Mouse (Mus musculus): Measurements from ENCODE around the gene Mtif3.
A peak's percentile ranks its signal among the peaks of the same experiment; 100 is the strongest.
"Not testable (repeated sequence)": the region's sequence is repeated elsewhere in the genome, so short reads cannot be mapped to it uniquely, and the experiment has no call there.

The Mtif3 gene

GRCm38 (mm10) chr5:146954576-146954975 lies 9.0 kb downstream of the Mtif3 start:
- no peak for DNase-seq (ENCODE audit: low read depth, low spot score)

- peak; percentile 84 for DNase-seq (ENCODE audit: low read depth, low spot score)
Observed at GRCm38 (mm10) chr5:146948508-146949088, 15.0 kb downstream of the Mtif3 start, which contains the start of gene Gtf3a. TSS of gene Gtf3a (plus strand) at chr5:146948657.

- DNase-seq (ENCODE audit: low read depth, low spot score): no peak
Observed at GRCm38 (mm10) chr5:146948041-146948507, 15.5 kb downstream of the Mtif3 start.

- no peak for DNase-seq (ENCODE audit: low read depth, low spot score)
Observed at GRCm38 (mm10) chr5:146947497-146947896, 16.1 kb downstream of the Mtif3 start.

- no peak for DNase-seq (ENCODE audit: low read depth, low spot score)
Observed at GRCm38 (mm10) chr5:146946682-146947081, 16.9 kb downstream of the Mtif3 start.

GRCm38 (mm10) chr5:146944568-146944967 lies 19.0 kb downstream of the Mtif3 start:
- DNase-seq (ENCODE audit: low read depth, low spot score): no peak

- DNase-seq (ENCODE audit: low read depth, low spot score): no peak
Observed at GRCm38 (mm10) chr5:146942965-146943364, 20.6 kb downstream of the Mtif3 start.

GRCm38 (mm10) chr5:146941939-146942338 lies 21.7 kb downstream of the Mtif3 start:
- not testable (repeated sequence) for DNase-seq (ENCODE audit: low read depth, low spot score)

GRCm38 (mm10) chr5:146940219-146940618 lies 23.4 kb downstream of the Mtif3 start:
- DNase-seq (ENCODE audit: low read depth, low spot score): no peak

- no peak for DNase-seq (ENCODE audit: low read depth, low spot score)
Observed at GRCm38 (mm10) chr5:146939109-146939796, 24.3 kb downstream of the Mtif3 start.

- no peak for DNase-seq (ENCODE audit: low read depth, low spot score)
Observed at GRCm38 (mm10) chr5:146937541-146938503, 25.8 kb downstream of the Mtif3 start.

GRCm38 (mm10) chr5:146933466-146933865 lies 30.1 kb downstream of the Mtif3 start:
- DNase-seq (ENCODE audit: low read depth, low spot score): no peak

GRCm38 (mm10) chr5:146931904-146932553 lies 31.6 kb downstream of the Mtif3 start:
- DNase-seq (ENCODE audit: low read depth, low spot score): no peak

GRCm38 (mm10) chr5:146931422-146931821 lies 32.2 kb downstream of the Mtif3 start:
- DNase-seq (ENCODE audit: low read depth, low spot score): no peak

GRCm38 (mm10) chr5:146926673-146927072 lies 36.9 kb downstream of the Mtif3 start:
- no peak for DNase-seq (ENCODE audit: low read depth, low spot score)

- no peak for DNase-seq (ENCODE audit: low read depth, low spot score)
Observed at GRCm38 (mm10) chr5:146923547-146923946, 40.1 kb downstream of the Mtif3 start.

- DNase-seq (ENCODE audit: low read depth, low spot score): no peak
Observed at GRCm38 (mm10) chr5:146921224-146921623, 42.4 kb downstream of the Mtif3 start.

- DNase-seq (ENCODE audit: low read depth, low spot score): no peak
Observed at GRCm38 (mm10) chr5:146920314-146921161, 43.1 kb downstream of the Mtif3 start.

GRCm38 (mm10) chr5:146919874-146920273 lies 43.7 kb downstream of the Mtif3 start:
- no peak for DNase-seq (ENCODE audit: low read depth, low spot score)

- not testable (repeated sequence) for DNase-seq (ENCODE audit: low read depth, low spot score)
Observed at GRCm38 (mm10) chr5:146917357-146917756, 46.2 kb downstream of the Mtif3 start.

GRCm38 (mm10) chr5:146916806-146917205 lies 46.8 kb downstream of the Mtif3 start:
- DNase-seq (ENCODE audit: low read depth, low spot score): no peak
